Mouse (Mus musculus) megakaryocyte, embryonic 14.5 days (primary cell): ENCODE results near the gene Atp8b3.

Experiments used
- FLI1 ChIP-seq: IDR thresholded peaks from 2 replicates; pipeline ENCODE4 v1.6.1; 2012; ENCODE audit warnings: low read length, inconsistent platforms, mixed read lengths
- GATA1 ChIP-seq: IDR thresholded peaks from 3 replicates; pipeline ENCODE4 v1.6.1; 2012; ENCODE audit warnings: mixed read lengths, low read length, inconsistent platforms, borderline replicate concordance

DNA sequence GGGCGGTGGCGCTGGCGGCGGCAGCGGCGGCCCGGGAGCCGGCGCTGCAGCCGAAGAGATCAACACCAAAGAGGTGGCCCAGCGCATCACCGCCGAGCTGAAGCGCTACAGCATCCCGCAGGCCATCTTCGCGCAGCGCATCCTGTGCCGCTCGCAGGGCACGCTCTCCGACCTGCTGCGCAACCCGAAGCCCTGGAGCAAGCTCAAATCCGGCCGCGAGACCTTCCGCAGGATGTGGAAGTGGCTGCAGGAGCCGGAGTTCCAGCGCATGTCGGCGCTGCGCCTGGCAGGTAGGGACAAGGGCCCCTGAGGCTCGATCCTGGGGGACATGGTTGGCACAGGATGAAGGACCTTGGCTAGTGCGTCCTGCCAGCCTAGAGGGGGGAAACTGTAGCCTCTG is 43.0 kb downstream of the Atp8b3 start:
- TF ChIP-seq GATA1: no peak
- no peak for TF ChIP-seq FLI1
